ENCODE assay signal across 20 mouse cellular contexts in the genomic region with DNA sequence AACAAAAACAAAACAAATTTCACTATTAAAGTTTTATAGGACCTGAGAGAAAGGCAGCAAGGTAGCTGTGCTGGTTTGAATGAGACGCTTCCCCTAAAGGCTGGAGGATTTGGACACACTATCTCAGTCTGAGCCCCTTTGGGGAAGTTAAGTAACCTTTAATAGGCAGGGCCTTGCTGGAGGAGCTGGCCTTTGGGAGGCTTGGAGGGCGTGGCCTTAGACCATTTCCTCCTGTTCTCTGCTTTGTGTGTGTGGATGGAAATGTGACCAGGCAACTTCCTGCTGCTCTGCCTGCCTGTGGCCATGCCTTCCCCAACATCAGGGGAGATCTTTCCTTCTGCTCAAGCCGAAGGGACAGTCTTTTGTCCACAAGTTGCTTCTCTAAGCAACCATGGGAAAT. TPM values are rescaled to one million over a fixed set of nuclear protein-coding genes. Genes with fewer than 3 reads are reported as not detected.
A peak's percentile ranks its signal among the peaks of the same experiment; 100 is the strongest.
DNase-seq lines count a peak whose midpoint lies in the region; ATAC-seq and TF ChIP-seq lines count a peak whose summit lies in the region.
"Had no signal": no experiment of that assay in that cellular context is flagged by ENCODE, and none has a peak within 500 bp of the region (broad histone marks: within the 10 kb centered on the region; RNA-seq: fewer than 3 reads in every experiment).

No protein-coding gene starts in this region.

- no peak overlapping the region for H3K9ac ChIP-seq in kidney, embryonic 14.5 days (ENCODE audit: low read depth, low read length)
- H3K9ac ChIP-seq in forebrain, embryonic 16.5 days (replicated peaks; ENCODE audit: low read depth, low read length): no peak overlapping the region
- H3K9ac ChIP-seq: hindbrain, embryonic 12.5 days; limb, embryonic 12.5 days; neural tube, embryonic 13.5 days had no signal

- peak; percentile 20 to 21 for DNase-seq in lung, adult 18-20 months
- DNase-seq in lung, adult 2 months: no peak
- no peak for DNase-seq in G1E (ENCODE audit: low spot score)
- no peak for DNase-seq in kidney, postnatal 14 days
- DNase-seq: adrenal gland, postnatal 14 days; cerebellum, adult 2 months; gastrocnemius, adult 2 months; heart, adult 2 months; thymus, adult 2 months had no signal

- H3K9me3 ChIP-seq in G1E (replicated peaks): no peaks in the 10 kb centered on the region
- no peaks in the 10 kb centered on the region for H3K9me3 ChIP-seq in kidney, embryonic 14.5 days (ENCODE audit: control insufficient read depth, low read length)
- no peaks in the 10 kb centered on the region for H3K9me3 ChIP-seq in forebrain, embryonic 16.5 days (ENCODE audit: control insufficient read depth, low read length)
- H3K9me3 ChIP-seq: limb, embryonic 12.5 days; neural tube, embryonic 13.5 days had no signal

- TF ChIP-seq CTCF in lung, adult 2 months (IDR thresholded peaks at IDR 0.05; ENCODE audit: insufficient read depth, low read length): no peak
- no peak for TF ChIP-seq CTCF in G1E (IDR thresholded peaks at IDR 0.05; ENCODE audit: low read depth, low read length)

- peaks cover 43% of the 10 kb centered on the region for H3K36me3 ChIP-seq in G1E (replicated peaks)
- no peaks in the 10 kb centered on the region for H3K36me3 ChIP-seq in kidney, embryonic 14.5 days (ENCODE audit: control insufficient read depth, insufficient read depth, low read length)
- H3K36me3 ChIP-seq in forebrain, embryonic 16.5 days (ENCODE audit: control insufficient read depth, insufficient read depth): no peaks in the 10 kb centered on the region
- H3K36me3 ChIP-seq: hindbrain, embryonic 12.5 days; limb, embryonic 12.5 days; neural tube, embryonic 13.5 days had no signal

- no peak overlapping the region for H3K27ac ChIP-seq in kidney, embryonic 14.5 days (ENCODE audit: low read depth, low read length)
- H3K27ac ChIP-seq in forebrain, embryonic 16.5 days (ENCODE audit: low read length): no peak overlapping the region
- H3K27ac ChIP-seq: gastrocnemius, adult 2 months; heart, adult 2 months; hindbrain, embryonic 12.5 days; kidney, postnatal 0 days; limb, embryonic 12.5 days; neural tube, embryonic 13.5 days had no signal

- ATAC-seq in G1E (ENCODE audit: extremely low read depth, insufficient number of reproducible peaks, low FRiP score, poor library complexity, severe bottlenecking): peak; percentile 57; the same call in 1 of the 2 replicates
- peak; percentile 100 for ATAC-seq in granulocyte monocyte progenitor cell, adult 5-6 weeks (replicated peaks; ENCODE audit: poor library complexity, severe bottlenecking)
- peak; percentile 100 for ATAC-seq in megakaryocyte progenitor cell, adult 5-6 weeks (replicated peaks; ENCODE audit: poor library complexity)
- ATAC-seq in kidney, embryonic 14.5 days (ENCODE audit: low FRiP score, low TSS enrichment): no peak
- no peak for ATAC-seq in forebrain, embryonic 16.5 days
- ATAC-seq: activated CD4-positive, CD25-positive, alpha-beta regulatory T cell, adult 4 months; intestine, postnatal 0 days had no signal

- WGBS in lung, adult 2 months: 64% methylated on average over 3 of the region's 3 CpGs
- 81% methylated on average over 3 of the region's 3 CpGs for WGBS in kidney, embryonic 14.5 days
- WGBS in forebrain, embryonic 16.5 days: 86% methylated on average over 3 of the region's 3 CpGs

- H3K4me2 ChIP-seq in kidney, embryonic 14.5 days (replicated peaks; ENCODE audit: low read depth, low read length): no peak overlapping the region
- H3K4me2 ChIP-seq in forebrain, embryonic 16.5 days (ENCODE audit: low read length): no peak overlapping the region
- H3K4me2 ChIP-seq: hindbrain, embryonic 12.5 days; limb, embryonic 12.5 days; neural tube, embryonic 13.5 days had no signal

- TF ChIP-seq POLR2A in lung, adult 2 months (IDR thresholded peaks at IDR 0.05; ENCODE audit: borderline replicate concordance, extremely low read depth, low read depth, low read length): no peak

- H3K4me3 ChIP-seq in lung, adult 2 months (replicated peaks; ENCODE audit: extremely low read depth, low read depth, low read length): no peak overlapping the region
- no peak overlapping the region for H3K4me3 ChIP-seq in G1E (ENCODE audit: low read depth, low read length)
- no peak overlapping the region for H3K4me3 ChIP-seq in kidney, embryonic 14.5 days (ENCODE audit: low read length)
- no peak overlapping the region for H3K4me3 ChIP-seq in forebrain, embryonic 16.5 days (replicated peaks; ENCODE audit: low read length)
- H3K4me3 ChIP-seq: erythroblast, embryonic 14.5 days; gastrocnemius, adult 2 months; heart, adult 2 months; hindbrain, embryonic 12.5 days; limb, embryonic 12.5 days; neural tube, embryonic 13.5 days had no signal

- no peaks in the 10 kb centered on the region for H3K27me3 ChIP-seq in G1E (ENCODE audit: insufficient read depth, low read length)
- no peaks in the 10 kb centered on the region for H3K27me3 ChIP-seq in kidney, embryonic 14.5 days (ENCODE audit: control insufficient read depth, insufficient read depth, low read length)
- no peaks in the 10 kb centered on the region for H3K27me3 ChIP-seq in forebrain, embryonic 16.5 days (replicated peaks; ENCODE audit: control insufficient read depth, insufficient read depth, low read length)
- H3K27me3 ChIP-seq: hindbrain, embryonic 12.5 days; limb, embryonic 12.5 days; neural tube, embryonic 13.5 days had no signal

- H3K4me1 ChIP-seq in lung, adult 2 months (ENCODE audit: control insufficient read depth, insufficient read depth, low read length): no peaks in the 10 kb centered on the region
- H3K4me1 ChIP-seq in G1E (ENCODE audit: insufficient read depth, low read depth, low read length): peaks cover 3% of the 10 kb centered on the region
- H3K4me1 ChIP-seq in kidney, embryonic 14.5 days (ENCODE audit: control insufficient read depth, insufficient read depth, low read length): no peaks in the 10 kb centered on the region
- no peaks in the 10 kb centered on the region for H3K4me1 ChIP-seq in forebrain, embryonic 16.5 days (replicated peaks; ENCODE audit: control insufficient read depth, insufficient read depth, low read length)
- H3K4me1 ChIP-seq: hindbrain, embryonic 12.5 days; limb, embryonic 12.5 days; neural tube, embryonic 13.5 days had no signal

RNA-seq across cellular contexts. Expression of gene Cd302, which starts 14.0 kb away (rescaled TPM):
- polyA plus RNA-seq in lung, adult 2 months (2012; rRNA removed): 25.5 and 30.2 TPM in 2 replicates
- total RNA-seq in G1E (2014; fragmentation: Nextera tagmentation) (0.53 TPM in 1 of 2 replicates, not detected in the other), G1E (2017) (not detected in 2 replicates)
- not detected in 2 replicates for polyA plus RNA-seq in G1E (2012)
- total RNA-seq in granulocyte monocyte progenitor cell, adult 5-6 weeks (2014; fragmentation: Nextera tagmentation): 2.4 and 6.9 TPM in 2 replicates
- total RNA-seq in granulocyte monocyte progenitor cell, adult 5-6 weeks (2017): 0.98 and 2.0 TPM in 2 replicates
- 3.9 and 4.2 TPM in 2 replicates for total RNA-seq in megakaryocyte progenitor cell, adult 5-6 weeks (2015)
- total RNA-seq in megakaryocyte progenitor cell, adult 5-6 weeks (2017): 0.29 and 3.0 TPM in 2 replicates
- polyA plus RNA-seq in kidney, embryonic 14.5 days (2014; fragmentation: Nextera tagmentation; extraction: Ambion mirVana): 51.1 and 62.4 TPM in 2 replicates
- 8.6 and 12.3 TPM in 2 replicates for polyA plus RNA-seq in forebrain, embryonic 16.5 days (2015; fragmentation: Nextera tagmentation; extraction: Ambion mirVana)

Comparison
In these comparisons a context has a peak if more than half of its experiments do, and no peak if none do; other contexts are left out.
1. DNase-seq: peak in lung, adult 18-20 months (2 of 2); none in lung, adult 2 months (single experiment), G1E (single experiment) and kidney, postnatal 14 days (single experiment).
2. ATAC-seq: peak in G1E (single experiment), granulocyte monocyte progenitor cell, adult 5-6 weeks (single experiment) and megakaryocyte progenitor cell, adult 5-6 weeks (single experiment); none in kidney, embryonic 14.5 days (single experiment) and forebrain, embryonic 16.5 days (single experiment).